Mouse (Mus musculus): Measurements from ENCODE around the gene Fam45a. TPM values are rescaled to one million over a fixed set of nuclear protein-coding genes. Genes with fewer than 3 reads are reported as not detected.

The Fam45a gene
- 23.6 and 24.5 TPM in 2 replicates for polyA plus RNA-seq (2015; fragmentation: Nextera tagmentation; extraction: Ambion mirVana)

DNA sequence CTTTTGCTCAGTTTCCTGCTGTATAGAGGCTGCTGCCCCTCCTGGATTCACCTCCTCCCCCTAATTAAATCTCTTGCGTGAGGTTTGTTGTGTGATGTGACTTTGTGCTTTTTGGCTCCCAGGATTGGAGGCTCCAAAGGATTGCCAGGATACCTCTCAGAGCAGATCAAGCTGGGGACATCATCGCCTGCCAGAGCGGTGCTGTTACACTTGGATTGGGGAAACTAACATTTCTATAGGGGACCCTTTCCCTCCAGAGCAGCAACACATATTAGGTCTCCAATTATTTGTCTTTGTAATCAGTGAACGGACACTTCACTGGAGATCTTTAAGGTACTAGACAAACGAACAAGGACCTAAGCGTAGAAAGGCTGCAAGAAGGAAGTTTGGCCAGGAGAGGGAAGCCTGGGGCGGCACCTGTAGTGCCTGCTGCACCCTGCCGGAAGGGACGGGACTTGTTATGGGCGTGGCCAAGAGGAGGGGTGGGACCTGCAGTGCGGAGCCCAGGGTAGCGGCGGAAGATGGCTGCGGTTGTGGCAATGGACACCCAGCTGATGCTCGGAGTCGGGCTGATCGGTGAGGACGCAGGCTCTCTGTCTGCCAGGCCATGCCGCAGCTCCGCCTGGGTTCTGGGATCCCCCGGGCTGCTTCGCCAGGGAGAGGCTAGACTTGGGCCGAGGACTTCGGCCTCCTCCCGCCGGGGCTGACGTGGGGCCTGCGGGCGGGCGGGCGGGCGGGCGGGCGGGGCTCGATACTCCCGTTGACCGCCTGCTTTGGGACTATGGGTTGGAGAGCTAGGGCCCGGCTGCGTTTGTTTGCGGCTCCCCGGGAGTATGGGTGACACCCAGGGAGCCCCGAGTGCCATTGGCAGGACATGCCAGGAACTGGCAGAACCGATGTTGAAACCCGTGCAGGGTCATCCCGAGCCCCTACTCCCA, at the start of gene Fam45a:
TSS of gene Fam45a (plus strand) at position 488 of the 938 bp plus-strand sequence.
- DNase-seq (ENCODE audit: low spot score) (peak; percentile 95), ATAC-seq (ENCODE audit: low FRiP score, low TSS enrichment) (peak; percentile 100)
- 2% methylated on average over 34 of the region's 45 CpGs for WGBS
- no peak for TF ChIP-seq EP300 (optimal IDR thresholded peaks at IDR 0.05)
- peak; percentile 94 for TF ChIP-seq CTCF (IDR thresholded peaks at IDR 0.05; ENCODE audit: low read depth)
- Histone ChIP-seq H3K4me1 (replicated peaks; ENCODE audit: control insufficient read depth, insufficient read depth) (0 out of 2 replicates have a peak, but pooled peaks cover 2% of the 10 kb centered on the region), H3K4me2 (replicated peaks; ENCODE audit: low read depth) (peak within 1 kb of the TSS; percentile 73), H3K9me3 (ENCODE audit: control insufficient read depth, low read length) (no peaks in the 10 kb centered on the region), H3K36me3 (ENCODE audit: control insufficient read depth, insufficient read depth, low read length) (no peaks in the 10 kb centered on the region; the same call in 1 of the 2 replicates), H3K9ac (ENCODE audit: low read length) (peak within 1 kb of the TSS; percentile 80), H3K27me3 (ENCODE audit: control insufficient read depth, insufficient read depth, low read length) (no peaks in the 10 kb centered on the region), H3K4me3 (ENCODE audit: low read depth, low read length) (peak within 1 kb of the TSS; percentile 69), H3K27ac (replicated peaks) (peak within 1 kb of the TSS; percentile 70)

DNA sequence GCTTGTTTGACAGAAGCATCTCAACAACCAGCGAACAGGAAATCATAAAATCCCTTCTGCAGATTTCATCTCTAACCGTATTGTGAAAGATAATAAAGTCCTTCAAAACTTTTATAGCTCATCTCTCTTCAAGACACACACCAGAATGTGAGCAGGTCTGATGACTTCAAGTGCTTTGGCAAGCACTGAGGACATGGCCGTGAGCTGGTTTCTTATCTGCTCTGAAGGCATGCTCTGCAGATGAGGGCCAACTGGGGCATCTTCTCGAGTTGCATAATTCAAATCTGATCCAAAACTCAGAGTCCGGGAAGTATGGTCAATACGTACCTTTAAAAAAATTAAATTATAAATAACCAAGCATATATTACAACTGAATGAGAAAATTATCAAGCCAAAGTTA, 38.0 kb upstream of the Fam45a start:
- Histone ChIP-seq H3K9ac (ENCODE audit: low read length) (no peak overlapping the region), H3K36me3 (ENCODE audit: control insufficient read depth, insufficient read depth, low read length) (peaks cover 17% of the 10 kb centered on the region), H3K4me1 (replicated peaks; ENCODE audit: control insufficient read depth, insufficient read depth) (no peaks in the 10 kb centered on the region), H3K27me3 (ENCODE audit: control insufficient read depth, insufficient read depth, low read length) (no peaks in the 10 kb centered on the region), H3K4me3 (ENCODE audit: low read depth, low read length) (no peak overlapping the region), H3K4me2 (replicated peaks; ENCODE audit: low read depth) (no peak overlapping the region), H3K27ac (replicated peaks) (no peak overlapping the region), H3K9me3 (ENCODE audit: control insufficient read depth, low read length) (no peaks in the 10 kb centered on the region)
- no peak for ATAC-seq (ENCODE audit: low FRiP score, low TSS enrichment)
- 84% methylated on average over 6 of the region's 6 CpGs for WGBS
- TF ChIP-seq CTCF (IDR thresholded peaks at IDR 0.05; ENCODE audit: low read depth) (no peak), EP300 (optimal IDR thresholded peaks at IDR 0.05) (no peak)
- no peak for DNase-seq (ENCODE audit: low spot score)

DNA sequence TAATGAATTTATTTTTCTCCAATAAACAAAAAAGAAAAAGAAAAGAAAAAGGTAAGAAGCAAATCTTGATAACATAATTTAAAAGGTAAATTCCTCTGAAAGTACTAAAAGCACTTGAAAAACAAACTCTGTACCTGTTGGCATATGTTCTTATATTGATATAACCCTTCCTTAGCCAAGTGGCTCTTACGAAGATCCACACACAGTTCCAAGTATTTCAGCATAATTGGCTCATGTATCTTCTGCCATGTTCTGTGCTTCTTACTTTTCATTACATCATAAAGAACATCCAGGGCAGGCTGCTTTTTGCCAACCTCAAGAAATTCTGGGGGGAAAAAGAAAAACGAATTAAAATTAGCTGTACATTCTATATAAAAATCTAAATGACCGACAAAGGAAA, 29.4 kb upstream of the Fam45a start:
- ATAC-seq (ENCODE audit: low FRiP score, low TSS enrichment) = no peak
- no peak overlapping the region for H3K9ac ChIP-seq (ENCODE audit: low read length)
- peaks cover 4% of the 10 kb centered on the region; the same call in 1 of the 2 replicates for H3K4me1 ChIP-seq (replicated peaks; ENCODE audit: control insufficient read depth, insufficient read depth)
- DNase-seq (ENCODE audit: low spot score) = no peak
- no peak overlapping the region for H3K27ac ChIP-seq (replicated peaks)
- no peaks in the 10 kb centered on the region for H3K27me3 ChIP-seq (ENCODE audit: control insufficient read depth, insufficient read depth, low read length)
- H3K4me2 ChIP-seq (replicated peaks; ENCODE audit: low read depth) = no peak overlapping the region
- H3K9me3 ChIP-seq (ENCODE audit: control insufficient read depth, low read length) = no peaks in the 10 kb centered on the region
- WGBS = 86% methylated on average over 3 of the region's 3 CpGs
- H3K36me3 ChIP-seq (ENCODE audit: control insufficient read depth, insufficient read depth, low read length) = no peaks in the 10 kb centered on the region
- TF ChIP-seq EP300 (optimal IDR thresholded peaks at IDR 0.05) = no peak
- no peak for TF ChIP-seq CTCF (IDR thresholded peaks at IDR 0.05; ENCODE audit: low read depth)
- no peak overlapping the region for H3K4me3 ChIP-seq (ENCODE audit: low read depth, low read length)

DNA sequence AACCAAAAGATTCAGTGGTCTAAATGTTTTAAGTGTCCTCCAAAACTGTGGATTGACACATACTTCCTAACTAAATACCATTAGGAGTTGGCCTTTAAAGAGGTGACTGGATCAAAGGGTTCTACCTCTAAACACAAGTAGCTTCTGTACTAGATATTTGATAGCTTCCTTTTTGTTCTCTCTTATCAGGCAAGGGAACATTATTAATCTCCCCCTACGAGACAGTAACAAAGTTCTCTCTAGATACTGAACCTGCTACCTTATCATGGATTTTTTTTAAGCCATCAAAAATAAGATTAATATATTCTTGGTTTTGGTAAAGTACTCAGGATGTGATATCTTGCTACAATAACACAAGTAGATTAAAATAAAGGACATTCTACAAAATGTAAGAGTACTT, 26.7 kb upstream of the Fam45a start:
- Histone ChIP-seq H3K36me3 (ENCODE audit: control insufficient read depth, insufficient read depth, low read length) (no peaks in the 10 kb centered on the region), H3K4me3 (ENCODE audit: low read depth, low read length) (no peak overlapping the region), H3K27ac (replicated peaks) (no peak overlapping the region), H3K9me3 (ENCODE audit: control insufficient read depth, low read length) (no peaks in the 10 kb centered on the region), H3K27me3 (ENCODE audit: control insufficient read depth, insufficient read depth, low read length) (no peaks in the 10 kb centered on the region), H3K9ac (ENCODE audit: low read length) (no peak overlapping the region), H3K4me2 (replicated peaks; ENCODE audit: low read depth) (no peak overlapping the region), H3K4me1 (replicated peaks; ENCODE audit: control insufficient read depth, insufficient read depth) (peaks cover 4% of the 10 kb centered on the region)
- TF ChIP-seq EP300 (optimal IDR thresholded peaks at IDR 0.05) (no peak), CTCF (IDR thresholded peaks at IDR 0.05; ENCODE audit: low read depth) (no peak)
- DNase-seq (ENCODE audit: low spot score) = no peak
- ATAC-seq (ENCODE audit: low FRiP score, low TSS enrichment) = no peak
- WGBS = 18% methylated on average over 1 of the region's 1 CpGs

DNA sequence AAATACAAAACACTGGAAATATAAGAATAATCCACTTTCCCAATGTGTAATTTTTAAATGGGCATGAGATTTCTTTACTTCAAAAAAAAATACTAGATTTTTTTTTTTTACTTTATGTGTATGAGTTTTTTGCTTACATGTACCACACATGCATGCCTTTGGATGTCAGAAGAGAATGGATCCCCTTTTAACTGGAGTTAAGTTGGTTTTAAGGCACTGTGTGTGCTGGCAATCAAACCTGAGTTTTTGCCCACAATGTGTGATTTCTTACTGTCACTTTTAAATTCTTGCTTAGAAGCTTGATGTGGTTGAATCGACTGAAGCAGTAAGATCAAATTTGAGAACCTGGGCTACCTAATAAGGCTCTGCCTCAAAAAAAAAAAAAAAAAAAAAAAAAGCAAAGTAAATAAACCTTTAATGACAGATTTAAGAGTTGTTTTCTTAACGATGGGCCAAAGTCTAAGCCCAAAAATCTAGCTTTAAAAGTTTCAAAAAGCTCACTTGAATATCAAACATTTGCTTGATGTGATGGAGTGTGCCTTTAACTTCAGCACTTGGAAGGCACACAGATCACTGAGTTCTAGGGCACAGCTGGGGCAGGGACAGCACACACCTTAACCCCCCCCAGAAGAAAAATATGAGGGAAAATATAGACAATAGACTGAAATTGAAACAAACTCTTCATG, 23.8 kb upstream of the Fam45a start:
- DNase-seq (ENCODE audit: low spot score) (no peak), ATAC-seq (ENCODE audit: low FRiP score, low TSS enrichment) (no peak)
- no peaks in the 10 kb centered on the region for H3K36me3 ChIP-seq (ENCODE audit: control insufficient read depth, insufficient read depth, low read length)
- no peaks in the 10 kb centered on the region for H3K9me3 ChIP-seq (ENCODE audit: control insufficient read depth, low read length)
- peaks cover 4% of the 10 kb centered on the region for H3K4me1 ChIP-seq (replicated peaks; ENCODE audit: control insufficient read depth, insufficient read depth)
- no peak for TF ChIP-seq CTCF (IDR thresholded peaks at IDR 0.05; ENCODE audit: low read depth)
- TF ChIP-seq EP300 (optimal IDR thresholded peaks at IDR 0.05) = no peak
- H3K4me3 ChIP-seq (ENCODE audit: low read depth, low read length) = no peak overlapping the region
- WGBS = 22% methylated on average over 2 of the region's 2 CpGs
- no peak overlapping the region for H3K9ac ChIP-seq (ENCODE audit: low read length)
- H3K27me3 ChIP-seq (ENCODE audit: control insufficient read depth, insufficient read depth, low read length) = no peaks in the 10 kb centered on the region
- 0 out of 2 replicates have a peak overlapping the region, but pooled peaks have one; percentile 15 for H3K4me2 ChIP-seq (replicated peaks; ENCODE audit: low read depth)
- H3K27ac ChIP-seq (replicated peaks) = no peak overlapping the region

All from stomach, postnatal 0 days (tissue).